Mouse (Mus musculus): ENCODE data around the gene Itga10. TPM values are rescaled to one million over a fixed set of nuclear protein-coding genes. Genes with fewer than 3 reads are reported as not detected.

The Itga10 gene
- total and polyA plus RNA-seq, 2 experiments from 2014 or later: 1.4 to 2.6 TPM

DNA sequence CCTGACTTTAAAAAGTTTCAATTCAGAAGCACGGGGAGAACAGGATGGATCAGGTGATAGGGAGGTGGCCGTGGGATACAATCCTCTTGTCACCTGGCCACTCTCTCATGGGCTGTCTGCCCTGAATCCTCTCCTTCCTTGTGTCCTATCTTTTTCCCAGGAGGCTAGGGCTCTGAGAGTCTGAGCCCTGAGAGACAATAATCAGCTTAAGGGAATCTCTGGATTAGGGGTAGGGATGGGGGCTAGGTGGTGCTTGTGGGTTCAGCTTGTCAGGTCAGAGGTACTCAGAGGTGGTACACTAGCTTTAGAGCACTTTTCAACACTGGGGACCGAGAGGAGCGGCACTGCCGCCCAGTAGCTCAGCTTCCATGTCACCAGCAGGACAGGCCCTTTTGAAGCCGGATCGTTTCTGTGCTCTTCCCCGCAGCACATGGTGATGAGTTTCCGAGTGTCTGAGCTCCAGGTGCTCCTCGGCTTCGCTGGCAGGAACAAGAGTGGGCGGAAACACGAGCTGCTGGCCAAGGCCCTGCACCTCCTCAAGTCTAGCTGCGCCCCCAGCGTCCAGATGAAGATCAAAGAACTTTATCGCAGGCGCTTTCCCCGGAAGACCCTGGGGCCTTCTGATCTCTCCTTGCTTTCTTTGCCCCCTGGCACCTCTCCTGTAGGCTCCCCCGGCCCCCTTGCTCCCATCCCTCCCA, 53.8 kb downstream of the Itga10 start:
- WGBS: 62% methylated on average over 19 of the region's 19 CpGs
- peak; percentile 20 for TF ChIP-seq CTCF (IDR thresholded peaks at IDR 0.05; ENCODE audit: low read depth)
- H3K4me1 ChIP-seq (ENCODE audit: insufficient read depth, low read length): peaks cover 10% of the 10 kb centered on the region
- ATAC-seq (no peak), DNase-seq (ENCODE audit: low spot score) (no peak)
- H3K4me3 ChIP-seq (ENCODE audit: low read length): no peak overlapping the region
- H3K9me3 ChIP-seq (ENCODE audit: low read length): no peaks in the 10 kb centered on the region
- peaks cover 30% of the 10 kb centered on the region for H3K36me3 ChIP-seq (ENCODE audit: insufficient read depth, low read length)
- no peak overlapping the region for H3K4me2 ChIP-seq (ENCODE audit: low read depth, low read length)
- H3K27me3 ChIP-seq (ENCODE audit: insufficient read depth, low read length): no peaks in the 10 kb centered on the region
- no peak overlapping the region for H3K27ac ChIP-seq
- H3K9ac ChIP-seq (replicated peaks; ENCODE audit: low read length): no peak overlapping the region

DNA sequence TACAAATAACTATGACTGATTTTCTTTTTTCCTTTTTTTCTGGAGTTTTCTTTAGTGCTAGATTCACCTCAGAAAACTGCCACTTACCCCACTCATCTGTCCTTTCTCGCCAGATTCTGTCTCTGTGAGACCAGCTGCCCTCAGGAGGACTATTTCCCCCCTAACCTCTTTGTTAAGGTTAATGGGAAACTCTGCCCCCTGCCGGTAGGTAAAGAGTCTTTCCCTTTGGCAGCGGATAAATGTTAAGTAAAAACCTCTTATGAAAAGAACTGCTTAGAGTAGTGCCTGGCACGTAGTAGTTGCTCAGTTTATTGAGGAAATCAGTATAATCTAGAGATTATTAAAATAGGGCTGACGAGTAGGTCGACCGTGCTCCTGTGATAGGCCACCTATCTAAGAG, 55.0 kb downstream of the Itga10 start:
- H3K27me3 ChIP-seq (ENCODE audit: insufficient read depth, low read length): no peaks in the 10 kb centered on the region
- ATAC-seq (no peak), DNase-seq (ENCODE audit: low spot score) (peak; percentile 46)
- 58% methylated on average over 7 of the region's 7 CpGs for WGBS
- H3K36me3 ChIP-seq (ENCODE audit: insufficient read depth, low read length): peaks cover 40% of the 10 kb centered on the region
- H3K4me2 ChIP-seq (ENCODE audit: low read depth, low read length): no peak overlapping the region
- peak; percentile 56 for TF ChIP-seq CTCF (IDR thresholded peaks at IDR 0.05; ENCODE audit: low read depth)
- peaks cover 10% of the 10 kb centered on the region for H3K4me1 ChIP-seq (ENCODE audit: insufficient read depth, low read length)
- H3K4me3 ChIP-seq (ENCODE audit: low read length): no peak overlapping the region
- no peak overlapping the region for H3K27ac ChIP-seq
- H3K9ac ChIP-seq (replicated peaks; ENCODE audit: low read length): no peak overlapping the region
- H3K9me3 ChIP-seq (ENCODE audit: low read length): no peaks in the 10 kb centered on the region

DNA sequence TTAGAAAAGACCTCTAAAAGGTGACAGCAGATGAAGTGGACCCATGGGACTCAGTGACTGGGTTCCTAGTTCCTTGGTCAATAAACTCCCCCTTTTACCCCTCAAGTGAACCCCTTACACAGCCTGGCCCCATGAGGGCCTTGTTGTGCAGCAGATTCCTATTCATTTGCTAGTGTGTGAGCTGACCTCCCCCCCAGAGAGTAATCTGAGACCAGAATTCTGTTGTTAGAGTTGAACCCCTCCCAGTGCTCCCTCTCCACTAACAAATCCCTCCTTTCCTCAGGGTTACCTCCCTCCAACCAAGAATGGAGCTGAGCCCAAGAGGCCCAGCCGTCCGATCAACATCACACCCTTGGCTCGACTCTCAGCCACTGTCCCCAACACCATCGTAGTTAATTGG, 55.6 kb downstream of the Itga10 start:
- ATAC-seq (no peak), DNase-seq (ENCODE audit: low spot score) (no peak)
- 80% methylated on average over 4 of the region's 4 CpGs for WGBS
- H3K27me3 ChIP-seq (ENCODE audit: insufficient read depth, low read length): no peaks in the 10 kb centered on the region
- no peak overlapping the region for H3K4me3 ChIP-seq (ENCODE audit: low read length)
- H3K9ac ChIP-seq (replicated peaks; ENCODE audit: low read length): no peak overlapping the region
- no peak for TF ChIP-seq CTCF (IDR thresholded peaks at IDR 0.05; ENCODE audit: low read depth)
- H3K27ac ChIP-seq: no peak overlapping the region
- H3K9me3 ChIP-seq (ENCODE audit: low read length): no peaks in the 10 kb centered on the region
- peaks cover 6% of the 10 kb centered on the region for H3K4me1 ChIP-seq (ENCODE audit: insufficient read depth, low read length)
- H3K36me3 ChIP-seq (ENCODE audit: insufficient read depth, low read length): peaks cover 40% of the 10 kb centered on the region
- no peak overlapping the region for H3K4me2 ChIP-seq (ENCODE audit: low read depth, low read length)

DNA sequence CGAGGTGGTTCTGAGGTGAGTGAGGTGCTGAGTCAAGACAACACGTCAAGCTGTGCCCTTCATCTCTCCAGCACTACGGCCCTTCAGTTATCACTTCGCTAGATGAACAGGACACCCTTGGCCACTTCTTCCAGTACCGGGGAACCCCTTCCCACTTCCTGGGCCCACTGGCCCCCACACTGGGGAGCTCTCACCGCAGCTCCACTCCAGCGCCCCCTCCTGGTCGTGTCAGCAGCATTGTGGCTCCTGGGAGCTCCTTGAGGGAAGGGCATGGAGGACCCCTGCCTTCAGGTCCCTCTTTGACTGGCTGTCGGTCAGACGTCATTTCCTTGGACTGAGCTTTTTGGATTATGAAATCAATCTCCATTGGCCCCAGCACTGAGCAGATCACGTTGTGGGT, 59.4 kb downstream of the Itga10 start:
- H3K9me3 ChIP-seq (ENCODE audit: low read length): no peaks in the 10 kb centered on the region
- no peak for ATAC-seq
- no peak overlapping the region for H3K4me3 ChIP-seq (ENCODE audit: low read length)
- TF ChIP-seq CTCF (IDR thresholded peaks at IDR 0.05; ENCODE audit: low read depth): peak; percentile 54
- 67% methylated on average over 11 of the region's 11 CpGs for WGBS
- no peak overlapping the region for H3K9ac ChIP-seq (replicated peaks; ENCODE audit: low read length)
- H3K27me3 ChIP-seq (ENCODE audit: insufficient read depth, low read length): no peaks in the 10 kb centered on the region
- no peak overlapping the region for H3K4me2 ChIP-seq (ENCODE audit: low read depth, low read length)
- no peak overlapping the region for H3K27ac ChIP-seq
- peaks cover 40% of the 10 kb centered on the region for H3K36me3 ChIP-seq (ENCODE audit: insufficient read depth, low read length)
- H3K4me1 ChIP-seq (ENCODE audit: insufficient read depth, low read length): no peaks in the 10 kb centered on the region
- no peak for DNase-seq (ENCODE audit: low spot score)

DNA sequence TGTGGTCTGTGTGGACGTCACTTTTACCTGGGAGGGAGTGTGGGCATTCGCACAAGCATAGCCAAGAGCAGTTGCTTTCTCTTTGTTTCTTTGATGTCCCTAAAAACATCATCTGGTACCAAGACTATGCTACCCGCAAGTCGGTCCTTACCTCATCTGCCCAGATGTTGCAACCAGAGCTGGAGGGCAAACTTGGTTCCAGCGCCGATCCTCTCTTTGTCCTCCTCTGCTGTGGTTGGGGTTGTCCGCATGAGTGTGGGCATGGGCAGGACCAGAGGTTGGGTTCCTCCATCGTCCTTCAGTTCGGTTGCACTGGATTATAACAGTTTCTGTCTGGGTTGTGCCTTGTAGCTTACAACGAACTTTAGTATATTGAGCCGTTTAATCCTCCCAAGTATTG, 60.8 kb downstream of the Itga10 start:
- H3K9me3 ChIP-seq (ENCODE audit: low read length): no peaks in the 10 kb centered on the region
- no peak overlapping the region for H3K4me3 ChIP-seq (ENCODE audit: low read length)
- ATAC-seq (no peak), DNase-seq (ENCODE audit: low spot score) (no peak)
- H3K27ac ChIP-seq: no peak overlapping the region
- no peak overlapping the region for H3K4me2 ChIP-seq (ENCODE audit: low read depth, low read length)
- H3K9ac ChIP-seq (replicated peaks; ENCODE audit: low read length): no peak overlapping the region
- no peaks in the 10 kb centered on the region for H3K4me1 ChIP-seq (ENCODE audit: insufficient read depth, low read length)
- peaks cover 45% of the 10 kb centered on the region for H3K36me3 ChIP-seq (ENCODE audit: insufficient read depth, low read length)
- H3K27me3 ChIP-seq (ENCODE audit: insufficient read depth, low read length): no peaks in the 10 kb centered on the region
- no peak for TF ChIP-seq CTCF (IDR thresholded peaks at IDR 0.05; ENCODE audit: low read depth)
- WGBS: 91% methylated on average over 11 of the region's 11 CpGs

DNA sequence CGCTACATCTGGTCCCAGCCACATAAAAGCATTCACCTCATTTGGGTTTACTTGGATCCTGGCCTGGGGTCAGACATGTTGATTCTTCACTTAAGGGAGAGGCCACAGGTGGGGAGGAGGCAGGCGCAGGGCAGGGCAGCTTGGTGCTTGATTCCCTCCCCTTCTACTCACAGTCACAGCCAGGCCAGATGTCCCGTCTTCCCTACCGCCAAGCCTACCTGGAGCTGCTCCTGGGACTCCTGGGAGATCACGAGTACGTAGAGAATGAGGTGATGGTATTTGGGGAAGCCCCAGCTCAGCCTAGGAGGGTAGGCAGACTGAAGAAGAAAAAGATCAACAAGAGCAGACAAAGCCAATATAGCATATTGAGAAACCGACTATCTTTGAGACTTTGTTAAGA, 61.6 kb downstream of the Itga10 start:
- Histone ChIP-seq H3K4me2 (ENCODE audit: low read depth, low read length) (no peak overlapping the region), H3K9me3 (ENCODE audit: low read length) (no peaks in the 10 kb centered on the region), H3K9ac (replicated peaks; ENCODE audit: low read length) (no peak overlapping the region), H3K27me3 (ENCODE audit: insufficient read depth, low read length) (no peaks in the 10 kb centered on the region), H3K27ac (no peak overlapping the region), H3K36me3 (ENCODE audit: insufficient read depth, low read length) (peaks cover 45% of the 10 kb centered on the region), H3K4me1 (ENCODE audit: insufficient read depth, low read length) (no peaks in the 10 kb centered on the region), H3K4me3 (ENCODE audit: low read length) (no peak overlapping the region)
- no peak for TF ChIP-seq CTCF (IDR thresholded peaks at IDR 0.05; ENCODE audit: low read depth)
- ATAC-seq (no peak), DNase-seq (ENCODE audit: low spot score) (no peak)
- WGBS: 76% methylated on average over 7 of the region's 7 CpGs

DNA sequence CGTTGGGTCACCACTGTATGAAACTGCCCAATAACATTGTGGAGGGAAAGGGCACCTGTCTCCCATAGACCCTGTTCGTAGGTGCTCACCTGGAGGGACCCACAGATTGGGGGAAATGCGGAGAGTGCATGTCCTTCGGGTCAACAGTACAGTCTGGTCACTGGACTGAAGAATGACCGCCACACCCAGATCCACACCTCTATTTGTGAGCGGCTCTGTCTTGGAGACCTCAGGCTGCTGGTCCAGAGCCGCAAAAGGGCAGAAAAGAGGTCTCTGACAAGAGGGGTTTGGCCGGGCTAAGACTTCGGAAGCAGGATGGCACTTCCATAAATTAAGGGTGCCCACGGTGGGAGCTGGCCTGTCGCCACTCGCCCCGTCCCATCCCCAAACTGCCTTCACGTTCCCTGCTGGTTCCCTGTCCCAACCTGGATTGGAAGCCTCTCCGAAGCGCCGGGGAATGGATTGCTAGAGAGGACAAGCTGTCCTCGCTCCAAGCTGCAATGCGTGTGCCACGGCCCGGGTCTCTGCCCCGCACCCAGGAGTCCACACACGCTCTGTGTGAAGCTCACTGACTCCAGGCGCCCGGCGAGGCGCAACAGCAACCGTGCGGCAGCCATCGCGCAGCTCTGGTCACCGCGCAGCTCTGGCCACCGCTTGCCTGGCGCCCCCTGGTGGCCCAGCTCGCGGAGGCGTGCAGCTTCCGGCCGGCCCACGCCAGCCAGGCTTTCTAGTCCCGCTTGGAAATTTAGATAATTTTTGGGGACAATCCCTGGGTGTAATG, 62.7 kb downstream of the Itga10 start, which contains the start of gene Nudt17:
TSS of gene Nudt17 (minus strand) at position 660 of the 781 bp plus-strand sequence.
- Histone ChIP-seq H3K27ac (no peak within 1 kb of the TSS), H3K4me2 (ENCODE audit: low read depth, low read length) (peak within 1 kb of the TSS; percentile 96), H3K36me3 (ENCODE audit: insufficient read depth, low read length) (peaks cover 48% of the 10 kb centered on the region; the same call in 1 of the 2 replicates), H3K9ac (replicated peaks; ENCODE audit: low read length) (peak within 1 kb of the TSS; percentile 63), H3K4me3 (ENCODE audit: low read length) (peak within 1 kb of the TSS; percentile 52), H3K27me3 (ENCODE audit: insufficient read depth, low read length) (no peaks in the 10 kb centered on the region), H3K4me1 (ENCODE audit: insufficient read depth, low read length) (no peaks in the 10 kb centered on the region), H3K9me3 (ENCODE audit: low read length) (no peaks in the 10 kb centered on the region)
- ATAC-seq (peak; percentile 88), DNase-seq (ENCODE audit: low spot score) (peak; percentile 89)
- peak; percentile 70 for TF ChIP-seq CTCF (IDR thresholded peaks at IDR 0.05; ENCODE audit: low read depth)
- WGBS: 5% methylated on average over 42 of the region's 42 CpGs

Measured in hindbrain, postnatal 0 days (tissue).